Mouse (Mus musculus): ENCODE data around the gene Lsp1.

Gene Lsp1

GRCm38 (mm10) chr7:142460636-142461077 is at the start of gene Lsp1:
Lsp1 (plus strand) TSS chr7:142460809.
- in situ Hi-C loops (cut with MboI, MseI), result loop anchor here (10.0 to 25.0 kb wide), 3 partner anchors 346 to 1773 kb away; partner anchors contain the start of genes Dhcr7 (in 1 of the 2), Nadsyn1 (in 1 of the 2), Olfr45 (in 1 of the 2) and Olfr541 (in 1 of the 2)

- in situ Hi-C loops (cut with MboI, MseI), result no loop called here
Measured at GRCm38 (mm10) chr7:142413285-142413684, 47.3 kb upstream of the Lsp1 start.

DNA sequence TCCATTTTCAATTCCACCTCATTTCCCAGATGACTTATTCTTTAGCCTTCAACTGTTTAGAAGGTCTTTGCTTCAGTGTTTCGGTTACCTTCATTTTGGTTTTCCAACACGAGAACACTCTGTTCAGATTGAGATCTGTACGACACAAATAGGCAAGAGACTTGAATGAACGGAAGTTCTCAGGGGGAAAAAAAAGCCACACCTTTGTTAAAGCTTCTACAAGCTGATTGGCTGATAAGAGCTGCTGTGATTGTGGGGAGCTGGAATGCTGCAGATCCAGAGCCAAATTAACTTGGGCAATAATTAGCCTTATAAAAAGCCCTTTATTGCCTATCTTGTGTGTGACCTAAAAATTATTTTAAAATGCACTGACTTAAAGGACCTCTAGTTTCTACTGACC is 45.3 kb upstream of the Lsp1 start:
- in situ Hi-C loops (cut with MboI, MseI), result no loop called here

DNA sequence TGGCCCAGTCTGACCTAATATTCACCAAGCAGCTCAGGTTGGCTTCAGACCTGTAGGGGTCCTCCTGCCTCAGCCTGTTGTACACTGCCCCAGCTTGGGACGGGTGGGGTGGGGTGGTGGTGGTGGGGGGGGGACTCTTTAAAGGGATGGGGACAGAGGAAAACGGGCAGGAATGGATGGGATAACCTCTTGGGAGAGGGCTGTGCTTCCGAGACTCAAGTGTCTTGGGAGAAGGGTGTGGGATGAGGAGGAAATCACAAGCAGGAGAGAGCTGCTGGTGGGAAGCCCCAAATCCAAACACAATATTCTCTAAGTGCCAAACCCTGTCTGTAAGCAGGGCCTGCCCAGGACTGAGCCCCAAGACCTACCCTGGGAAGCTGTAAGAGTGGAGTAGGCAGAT is 44.4 kb upstream of the Lsp1 start:
- in situ Hi-C loops (cut with MboI, MseI), result no loop called here

DNA sequence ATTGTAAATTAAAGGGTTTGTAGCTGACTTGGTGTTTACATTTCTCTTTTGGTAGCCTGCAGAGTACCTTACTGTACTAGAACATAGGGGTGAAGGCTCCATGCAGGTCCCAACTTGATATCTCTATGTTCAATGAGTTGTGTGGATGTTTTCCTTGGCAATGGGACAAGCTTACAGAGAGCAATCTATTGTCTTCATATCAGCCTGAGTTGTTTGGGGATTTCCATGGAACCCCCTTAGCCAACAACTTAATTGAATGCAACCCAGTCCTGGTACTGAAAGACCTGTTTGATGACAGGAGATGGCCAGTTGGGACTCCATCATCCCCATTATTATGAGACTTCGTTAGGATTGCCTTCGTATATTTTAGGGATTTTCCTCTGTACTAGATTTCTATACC is 42.6 kb upstream of the Lsp1 start:
- in situ Hi-C loops (cut with MboI, MseI), result no loop called here

GRCm38 (mm10) chr7:142418679-142419078 is 41.9 kb upstream of the Lsp1 start:
- in situ Hi-C loops (cut with MboI, MseI), result no loop called here

DNA sequence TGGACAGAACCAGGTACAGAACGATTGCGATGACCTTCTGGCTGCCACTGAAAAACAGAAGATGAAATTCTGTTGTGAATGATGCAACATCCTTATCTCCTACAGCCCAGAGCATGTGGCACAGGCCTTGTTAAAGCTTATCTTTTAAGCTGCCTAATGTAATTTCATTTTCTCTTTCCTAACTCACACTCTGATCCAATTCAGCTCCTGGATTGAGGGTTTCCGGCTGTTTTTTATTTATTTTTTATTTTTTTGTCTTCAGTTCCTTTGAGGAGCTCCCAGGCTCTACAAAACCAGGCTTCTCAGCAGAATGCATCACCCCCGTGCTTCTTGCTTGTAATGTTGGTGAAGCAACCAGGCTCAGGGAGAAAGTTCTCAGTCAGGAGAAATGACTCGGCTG is 40.7 kb upstream of the Lsp1 start:
- in situ Hi-C loops (cut with MboI, MseI), result no loop called here

- in situ Hi-C loops (cut with MboI, MseI), result no loop called here
Measured at GRCm38 (mm10) chr7:142421826-142422225, 38.8 kb upstream of the Lsp1 start.

DNA sequence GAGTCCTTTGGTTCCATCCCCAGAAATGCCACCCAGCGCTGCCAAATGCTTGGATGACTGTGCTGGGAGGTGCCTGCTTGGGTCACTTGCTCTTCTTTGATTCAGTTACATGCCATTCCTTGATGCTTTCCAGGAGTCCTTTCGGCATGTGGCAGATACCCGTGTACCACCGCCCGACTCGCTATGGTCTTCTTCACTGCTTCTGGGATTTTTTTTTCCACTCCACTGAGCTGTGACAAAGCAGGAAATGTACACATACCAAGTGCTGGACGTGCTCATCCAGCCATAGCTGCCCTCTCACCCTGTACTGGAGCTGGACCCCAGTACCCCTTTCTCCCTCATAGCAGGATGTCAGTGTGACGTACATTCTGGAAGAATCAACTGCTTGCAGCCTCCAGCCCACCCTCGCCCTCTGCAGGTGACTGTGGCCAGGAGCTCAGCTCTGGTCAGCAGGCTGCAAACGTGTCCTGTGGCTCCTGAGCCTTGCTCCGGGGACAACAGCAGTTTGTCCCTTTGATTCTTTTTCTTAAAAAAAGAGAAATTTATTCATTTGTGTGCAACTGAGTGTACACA is 34.9 kb upstream of the Lsp1 start:
- in situ Hi-C loops (cut with MboI, MseI), result no loop called here

- in situ Hi-C loops (cut with MboI, MseI), result no loop called here
Measured at GRCm38 (mm10) chr7:142428213-142428612, 32.4 kb upstream of the Lsp1 start.

GRCm38 (mm10) chr7:142430160-142430678 is 30.4 kb upstream of the Lsp1 start:
- in situ Hi-C loops (cut with MboI, MseI), result loop anchor here (5.0 kb wide), 1 partner anchor 93 kb away; no protein-coding TSS in a partner anchor

- in situ Hi-C loops (cut with MboI, MseI), result loop anchor here (5.0 kb wide), 1 partner anchor 94 kb away; no protein-coding TSS in a partner anchor
Measured at GRCm38 (mm10) chr7:142431106-142431505, 29.5 kb upstream of the Lsp1 start.

DNA sequence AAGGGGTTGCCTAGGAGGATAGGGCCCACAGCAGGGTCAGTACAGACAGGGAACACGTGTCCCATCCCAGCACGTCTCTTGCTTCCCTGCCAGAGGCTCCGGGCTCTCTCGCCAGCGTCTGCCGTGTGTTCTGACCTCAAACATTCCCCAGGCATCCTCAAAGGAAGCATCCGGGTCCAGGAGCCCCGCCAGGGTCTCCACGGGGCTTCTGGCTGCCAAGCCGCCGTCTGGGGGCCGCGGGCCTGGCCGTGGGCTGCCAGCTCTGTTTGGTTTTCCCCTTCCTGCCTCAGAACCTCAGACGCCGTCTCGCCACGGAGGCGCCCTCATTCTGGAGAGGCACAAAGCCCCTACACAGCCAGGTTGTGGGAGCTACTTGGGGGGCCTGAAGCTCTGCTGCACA is 27.0 kb upstream of the Lsp1 start:
- in situ Hi-C loops (cut with MboI, MseI), result loop anchor here (5.0 kb wide), 1 partner anchor 96 kb away; no protein-coding TSS in a partner anchor

DNA sequence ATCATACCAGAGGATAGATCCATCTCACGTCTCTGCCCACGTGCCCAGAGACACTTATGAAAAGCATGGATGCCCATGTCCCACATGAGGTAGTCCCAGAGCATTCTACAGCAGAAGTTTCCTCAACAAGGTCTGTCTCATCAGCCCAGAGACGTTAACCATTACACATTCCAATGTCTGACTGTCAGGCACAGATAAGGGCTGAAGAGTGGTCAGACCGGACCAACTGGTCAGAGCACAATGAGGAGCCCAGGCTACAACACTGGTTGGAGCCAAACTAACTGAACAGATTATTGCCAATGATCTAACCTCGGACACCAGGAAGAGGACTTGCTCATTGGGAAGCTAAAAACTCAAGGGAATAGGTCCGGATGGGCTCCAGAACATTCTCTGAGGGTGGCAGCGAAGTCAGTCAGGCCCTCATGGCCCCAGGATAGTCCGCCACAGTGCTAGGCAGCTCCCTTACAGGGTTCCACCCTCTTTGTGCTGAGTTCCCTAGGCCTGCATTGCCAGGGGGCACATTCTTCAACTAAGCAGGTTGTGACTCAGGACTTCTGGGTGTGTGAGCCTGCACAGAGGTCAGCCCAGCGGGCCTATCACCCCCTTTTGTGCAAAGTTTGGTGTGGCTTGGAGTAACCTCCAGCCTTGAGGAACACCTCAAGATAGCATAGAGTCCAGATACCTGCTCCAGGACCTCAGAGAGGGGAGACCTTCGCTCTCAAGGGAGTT is 26.3 kb upstream of the Lsp1 start, which contains the start of gene Syt8:
TSS of gene Syt8 (plus strand) at position 714 of the 729 bp plus-strand sequence.
- in situ Hi-C loops (cut with MboI, MseI), result loop anchor here (5.0 kb wide), 1 partner anchor 97 kb away; no protein-coding TSS in a partner anchor

DNA sequence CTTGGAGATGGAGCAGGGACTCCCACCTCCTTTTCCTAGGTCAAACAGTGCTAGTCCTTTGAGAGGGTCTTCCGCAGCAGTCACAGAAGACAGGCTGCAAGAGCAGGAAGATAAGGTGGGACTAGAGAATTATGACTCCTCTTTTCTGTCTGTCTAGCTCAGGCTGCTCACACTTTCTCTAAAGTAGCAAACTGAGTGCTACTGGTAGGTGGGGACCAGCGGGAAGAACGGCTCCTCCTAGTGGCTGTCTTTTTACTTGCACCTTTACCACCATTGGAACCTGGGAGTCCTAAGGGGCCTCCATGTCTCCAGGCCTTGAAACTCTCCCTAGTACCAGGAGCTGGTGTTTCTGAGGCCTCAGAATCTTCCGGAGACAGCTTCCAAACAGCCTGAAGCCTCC is 25.1 kb upstream of the Lsp1 start:
- in situ Hi-C loops (cut with MboI, MseI), result no loop called here

DNA sequence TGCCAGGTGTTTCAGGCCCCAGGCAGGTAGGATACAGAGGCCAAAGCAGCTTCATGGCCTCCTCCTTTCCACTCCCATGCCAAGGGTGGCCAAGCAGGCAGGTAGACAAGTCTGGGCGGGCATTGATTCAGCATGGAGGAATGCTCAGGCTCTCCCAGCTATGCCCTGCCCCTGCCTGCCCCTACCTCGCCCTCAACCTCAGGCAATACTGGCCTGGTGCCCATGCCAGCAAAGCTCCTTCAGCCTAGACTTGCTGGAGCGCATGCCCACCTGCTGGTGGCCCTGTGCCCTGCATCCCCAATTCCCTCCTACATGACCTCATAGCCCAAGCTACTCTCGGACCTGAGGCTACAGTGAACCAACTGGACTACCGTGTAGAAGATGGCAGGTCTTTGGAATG is 23.3 kb upstream of the Lsp1 start:
- in situ Hi-C loops (cut with MboI, MseI), result no loop called here

- in situ Hi-C loops (cut with MboI, MseI), result loop anchor here (5.0 kb wide), 2 partner anchors 57 to 147 kb away; partner anchors contain the start of gene Tnnt3 (in 1 of the 2)
Measured at GRCm38 (mm10) chr7:142439966-142440365, 20.6 kb upstream of the Lsp1 start.

- in situ Hi-C loops (cut with MboI, MseI), result loop anchor here (5.0 kb wide), 2 partner anchors 57 to 147 kb away; partner anchors contain the start of gene Tnnt3 (in 1 of the 2)
Measured at GRCm38 (mm10) chr7:142440657-142441114, 19.9 kb upstream of the Lsp1 start.

- in situ Hi-C loops (cut with MboI, MseI), result loop anchor here (5.0 kb wide), 2 partner anchors 56 to 146 kb away; partner anchors contain the start of gene Tnnt3 (in 1 of the 2)
Measured at GRCm38 (mm10) chr7:142441585-142441984, 19.0 kb upstream of the Lsp1 start, which contains the start of gene Tnni2. Tnni2 (plus strand) TSS chr7:142441808.

- in situ Hi-C loops (cut with MboI, MseI), result loop anchor here (5.0 kb wide), 2 partner anchors 55 to 145 kb away; partner anchors contain the start of gene Tnnt3 (in 1 of the 2)
Measured at GRCm38 (mm10) chr7:142442081-142442907, 18.3 kb upstream of the Lsp1 start.

DNA sequence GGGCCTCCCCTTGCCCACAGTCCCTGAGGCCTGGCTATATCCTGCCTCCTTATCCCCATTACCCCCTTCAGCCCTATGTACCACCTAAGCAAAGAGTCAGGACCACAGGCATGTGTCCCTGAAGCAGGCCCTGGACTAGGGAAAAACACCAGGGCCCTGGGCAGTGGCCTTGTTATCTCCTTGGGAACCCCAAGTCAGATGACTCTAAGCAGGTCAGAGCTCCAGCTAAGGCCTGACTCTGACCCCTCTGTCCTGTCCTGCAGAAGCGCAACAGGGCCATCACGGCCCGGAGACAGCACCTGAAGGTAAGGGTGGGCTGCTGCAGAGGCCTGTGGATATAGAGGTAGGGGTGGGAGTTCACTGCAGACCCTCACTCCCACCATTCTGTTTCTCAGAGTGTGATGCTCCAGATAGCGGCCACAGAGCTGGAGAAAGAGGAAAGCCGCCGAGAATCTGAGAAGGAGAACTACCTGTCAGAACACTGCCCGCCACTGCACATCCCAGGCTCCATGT is 17.6 kb upstream of the Lsp1 start:
- in situ Hi-C loops (cut with MboI, MseI), result loop anchor here (5.0 kb wide), 2 partner anchors 54 to 144 kb away; partner anchors contain the start of gene Tnnt3 (in 1 of the 2)
